Mouse (Mus musculus) frontal cortex, postnatal 14 days (tissue): ENCODE results near the gene Slc15a4.
A peak's percentile ranks its signal among the peaks of the same experiment; 100 is the strongest.

ENCODE experiments used
- DNase-seq, 2 experiments: peaks; one replicate each; pipeline ENCODE4 v3.0.0; 2022; ENCODE audit warnings: low spot score in 2 of 2

Slc15a4 gene

DNA sequence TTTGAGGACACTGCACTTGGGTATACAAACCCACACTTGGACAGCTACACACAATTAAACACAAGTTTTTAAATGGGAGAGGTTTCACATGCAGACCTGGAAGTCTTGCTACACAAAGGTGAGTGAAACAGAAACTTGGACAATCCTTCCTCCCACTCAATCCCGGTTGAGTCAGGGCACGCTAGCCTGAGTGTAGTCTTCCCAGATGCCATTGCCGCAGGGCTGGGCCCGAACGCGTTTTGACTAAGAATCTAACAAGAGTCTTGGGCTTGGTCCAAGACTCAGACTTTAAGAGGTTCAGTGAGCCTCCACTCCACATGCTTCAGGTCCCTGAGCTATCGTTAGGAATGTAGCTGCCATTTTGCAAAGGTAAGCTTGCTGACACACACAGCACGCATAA is 12.3 kb downstream of the Slc15a4 start:
- no peak for DNase-seq

DNA sequence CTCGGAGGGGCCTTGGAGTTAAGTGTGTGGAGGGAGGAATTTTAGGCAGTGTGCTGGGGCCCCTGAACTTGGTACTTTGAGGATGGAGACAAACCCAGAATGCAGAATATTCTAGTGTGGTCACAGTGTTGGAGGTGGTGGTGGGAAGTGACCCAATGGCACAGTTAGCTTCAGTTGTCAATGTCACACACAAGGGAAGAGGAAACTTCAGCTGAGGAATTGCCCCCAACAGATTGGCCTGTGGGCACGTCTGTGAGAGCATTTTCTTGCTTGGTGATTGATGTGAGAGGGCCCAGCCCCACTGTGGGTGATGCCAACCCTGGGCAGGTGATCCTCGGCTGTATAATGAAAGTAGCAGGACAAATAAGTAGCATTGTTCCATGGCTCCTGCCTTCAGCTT is 13.9 kb downstream of the Slc15a4 start:
- DNase-seq: no peak

DNA sequence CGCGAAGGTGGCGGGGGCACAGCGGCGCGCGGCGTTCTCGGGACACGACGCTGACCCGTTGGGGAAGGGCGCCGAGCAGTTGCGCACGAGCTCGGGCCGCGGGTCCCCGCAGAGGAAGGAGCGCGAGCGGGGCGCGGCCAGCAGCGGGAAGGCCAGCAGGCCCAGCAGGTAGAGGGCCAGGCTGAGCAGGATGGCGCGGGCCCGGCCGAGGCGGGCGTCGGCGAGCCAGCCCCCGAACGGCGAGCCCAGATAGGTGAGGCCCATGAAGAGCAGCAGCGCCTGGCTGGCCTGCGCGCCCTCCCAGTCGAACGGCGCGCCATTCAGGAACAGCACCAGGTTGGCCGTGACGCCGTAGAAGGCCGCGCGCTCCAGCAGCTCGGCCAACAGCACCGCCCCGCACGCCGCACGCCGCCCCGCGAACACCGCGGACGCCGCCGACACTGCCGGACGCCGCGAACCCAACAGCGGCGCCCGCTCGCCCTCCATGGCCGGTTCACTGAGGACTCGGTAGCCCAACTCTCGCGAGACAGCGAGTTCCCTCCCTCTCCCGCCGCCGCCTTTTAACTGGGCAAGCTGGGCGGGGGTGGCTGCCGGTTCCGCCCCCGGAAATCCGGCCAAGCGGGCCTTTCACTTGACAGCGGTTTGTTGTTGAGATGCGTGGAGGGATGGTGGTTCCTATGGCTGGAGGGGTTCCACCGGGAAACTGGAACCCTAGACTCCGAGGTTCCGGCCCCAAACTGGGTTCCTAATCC is 15.6 kb downstream of the Slc15a4 start:
- peak; percentile 96 to 97 for DNase-seq

DNA sequence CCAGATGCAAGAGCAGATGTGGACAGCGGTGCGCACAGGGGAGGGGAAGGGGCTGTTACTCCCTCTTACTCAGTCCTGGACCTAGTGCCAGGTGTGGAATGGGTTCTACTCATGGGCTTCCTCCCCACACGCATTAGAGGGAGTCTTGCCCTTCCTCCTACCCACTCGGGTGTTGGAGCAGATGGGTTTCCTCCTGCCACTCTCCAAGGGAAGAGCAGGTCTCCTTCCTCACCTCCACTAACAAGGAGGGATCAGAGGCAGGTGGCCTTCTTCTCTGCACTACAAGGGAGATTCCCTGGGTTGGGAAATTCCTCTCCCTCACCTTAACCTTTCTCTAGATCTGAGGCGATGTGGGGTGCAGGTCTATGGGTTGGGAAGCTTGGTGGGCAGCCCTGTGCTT is 16.5 kb downstream of the Slc15a4 start:
- no peak for DNase-seq

DNA sequence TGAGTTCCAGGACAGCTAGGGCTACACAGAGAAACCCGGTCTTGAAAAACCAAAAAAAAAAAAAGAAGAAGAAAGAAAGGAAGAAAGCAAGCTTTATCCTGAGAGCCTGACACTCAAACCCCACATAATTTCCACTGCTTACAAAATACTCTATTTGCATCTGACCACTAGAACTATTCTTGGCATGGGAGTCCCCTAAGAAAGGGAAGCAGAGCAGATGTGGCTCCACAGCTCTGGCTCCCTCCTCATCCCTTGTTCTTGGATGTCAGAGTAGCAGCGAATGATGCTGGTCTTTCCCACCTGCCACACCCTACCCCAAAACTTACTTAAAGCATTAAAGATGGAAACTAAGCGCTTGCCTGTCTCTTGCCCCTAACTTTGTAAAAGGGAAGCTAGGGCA is 17.2 kb downstream of the Slc15a4 start:
- no peak for DNase-seq

DNA sequence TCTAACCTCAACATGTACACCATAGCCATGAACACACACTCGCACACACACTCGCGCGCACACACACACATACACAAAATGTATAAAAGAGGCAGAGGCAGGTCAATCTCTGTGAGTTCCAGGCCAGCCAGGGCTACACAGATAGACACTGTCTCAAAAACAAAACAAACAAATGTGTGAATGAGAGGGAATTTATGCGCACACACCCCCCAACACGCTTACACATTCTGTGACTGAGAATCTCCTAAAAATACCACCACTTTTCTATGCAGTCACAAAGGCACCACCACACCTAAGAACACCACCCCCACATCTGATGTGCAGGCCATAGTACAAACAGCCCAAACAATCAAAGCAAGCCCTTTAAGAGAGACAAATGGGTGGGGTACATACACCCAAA is 20.3 kb downstream of the Slc15a4 start:
- no peak for DNase-seq

DNA sequence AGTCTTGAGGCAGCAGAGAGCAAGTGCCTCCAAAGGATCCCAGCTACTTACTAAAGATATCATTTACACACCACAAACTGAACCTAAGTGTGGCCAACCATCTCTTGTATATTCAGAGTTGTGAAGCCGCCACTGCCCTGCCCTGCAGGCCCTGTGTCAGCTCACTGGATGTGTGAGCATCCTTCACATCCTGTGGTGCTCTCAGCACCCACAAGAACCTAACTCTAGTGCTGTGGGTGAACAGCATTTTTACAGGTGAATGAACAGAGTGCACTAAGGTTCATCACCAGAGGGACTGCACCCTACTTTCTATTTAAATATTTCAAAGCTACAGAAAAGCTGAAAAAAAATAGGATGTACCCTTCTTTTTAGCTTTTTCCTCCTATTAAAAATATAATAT is 20.8 kb downstream of the Slc15a4 start:
- DNase-seq: no peak

DNA sequence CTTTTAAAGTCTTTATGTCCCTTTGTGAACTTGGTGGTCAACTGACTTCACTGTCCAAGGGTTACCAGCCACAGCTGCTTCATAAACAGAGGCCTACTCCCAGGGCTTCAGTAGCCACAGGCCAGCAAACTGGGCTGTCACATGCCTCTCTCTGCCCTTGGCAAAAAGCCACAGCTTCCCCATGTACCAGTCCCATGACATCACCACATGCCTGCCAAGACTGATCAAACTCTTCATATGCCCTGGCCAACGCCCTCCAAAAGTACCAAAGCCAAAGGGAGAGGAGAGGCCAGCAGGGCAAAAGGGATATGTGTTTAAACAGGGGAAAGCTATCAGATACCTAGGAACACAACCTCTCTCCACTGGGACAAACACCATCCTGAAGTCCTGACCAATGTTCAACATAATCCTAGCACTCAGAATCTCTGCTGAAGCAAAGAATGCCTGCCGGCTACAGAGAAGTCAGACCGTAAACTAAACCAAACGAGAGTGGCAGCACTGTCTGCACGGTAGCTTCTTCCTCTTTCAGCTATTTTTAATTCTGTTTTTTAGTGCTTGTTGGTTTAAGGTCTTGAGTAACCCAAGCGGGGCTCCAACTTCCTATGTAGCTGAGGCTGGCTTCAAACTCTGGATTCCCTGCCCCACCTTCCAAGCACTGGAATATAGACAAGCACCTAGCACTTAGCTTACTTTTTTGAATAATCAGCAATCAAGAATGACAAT is 21.7 kb downstream of the Slc15a4 start:
- peak in 1 of 2 experiments; percentile 32 for DNase-seq

DNA sequence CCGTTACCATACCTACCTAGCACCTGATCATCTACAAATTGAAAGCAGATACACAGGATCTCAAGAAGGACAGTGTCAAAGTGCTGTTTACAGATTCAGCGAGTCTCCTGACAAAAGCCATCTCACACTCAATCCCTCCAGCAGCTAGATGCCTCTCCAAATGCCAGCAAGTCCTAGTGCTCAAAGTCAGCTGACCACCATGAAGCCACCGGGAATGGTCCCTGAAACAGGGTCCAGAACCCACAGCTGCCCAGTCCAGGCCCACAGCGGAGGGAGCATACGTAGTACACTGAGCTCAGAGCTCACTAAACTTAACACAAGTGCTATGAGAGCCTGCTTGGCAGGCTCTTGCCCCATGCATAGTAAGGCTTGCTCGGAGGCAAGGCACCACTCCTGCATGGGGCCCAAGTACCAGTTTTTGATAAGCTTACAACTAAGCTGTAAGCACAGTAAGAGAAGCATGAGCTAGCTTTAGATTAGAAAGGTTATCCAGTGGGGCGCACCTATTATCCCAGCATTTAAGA is 23.4 kb downstream of the Slc15a4 start:
- no peak for DNase-seq

DNA sequence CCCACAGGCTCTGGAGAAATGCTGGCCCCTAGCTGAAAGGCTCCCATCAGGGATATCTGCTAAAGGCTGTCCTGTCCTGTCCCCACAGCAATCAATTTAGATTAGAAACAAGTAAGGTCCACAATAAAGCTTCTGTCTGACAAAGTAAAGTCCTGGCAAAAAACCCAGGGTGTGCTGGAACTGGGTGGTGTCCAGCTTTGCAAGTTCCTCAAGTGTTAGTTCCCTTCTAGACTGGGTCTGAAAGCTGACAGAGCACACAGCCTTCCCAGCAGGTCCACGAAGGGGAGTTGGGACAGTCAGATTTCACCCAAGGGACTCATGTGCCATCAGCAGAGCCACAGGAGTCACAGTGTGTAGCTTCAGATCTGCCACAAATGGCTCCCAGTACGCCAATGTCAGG is 25.2 kb downstream of the Slc15a4 start:
- DNase-seq: no peak

DNA sequence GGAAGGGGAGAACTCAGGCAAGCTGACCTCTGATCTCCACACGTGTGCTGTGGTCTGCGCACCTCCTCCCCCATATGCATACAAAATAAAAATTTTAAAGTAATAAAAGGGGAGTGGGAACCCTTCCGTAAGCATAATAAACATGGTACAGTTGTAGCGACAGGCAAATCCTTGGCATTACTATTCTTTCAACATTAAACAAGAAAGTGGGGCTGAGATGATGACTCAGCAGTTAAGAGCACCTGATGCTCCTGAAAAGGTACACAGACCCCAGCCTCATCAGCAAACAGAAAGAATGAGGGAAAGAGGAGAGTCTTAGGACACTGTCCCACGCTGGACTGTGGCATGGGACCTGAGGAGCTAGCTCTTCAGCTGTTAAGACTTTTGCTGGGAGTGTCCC is 29.7 kb downstream of the Slc15a4 start:
- DNase-seq: no peak

DNA sequence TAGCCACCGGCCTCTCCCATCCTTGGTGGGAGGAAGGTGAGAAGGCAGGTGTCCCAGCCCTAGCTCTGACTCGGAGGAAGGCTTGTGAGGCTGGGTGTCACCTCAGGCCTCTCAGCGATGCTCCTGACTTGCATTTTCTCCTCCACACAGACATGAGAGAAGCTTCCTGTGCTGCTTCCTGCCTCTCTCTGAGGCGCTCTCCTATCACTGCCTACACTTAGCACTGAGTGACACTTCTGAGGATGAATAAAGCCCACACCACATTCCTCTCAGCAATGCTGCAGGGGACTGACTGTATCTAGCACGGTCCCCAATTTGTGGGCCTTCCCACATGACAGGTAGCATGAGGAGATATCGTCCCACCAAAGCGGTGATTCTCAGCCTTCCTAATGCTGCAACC is 35.8 kb downstream of the Slc15a4 start:
- DNase-seq: no peak

DNA sequence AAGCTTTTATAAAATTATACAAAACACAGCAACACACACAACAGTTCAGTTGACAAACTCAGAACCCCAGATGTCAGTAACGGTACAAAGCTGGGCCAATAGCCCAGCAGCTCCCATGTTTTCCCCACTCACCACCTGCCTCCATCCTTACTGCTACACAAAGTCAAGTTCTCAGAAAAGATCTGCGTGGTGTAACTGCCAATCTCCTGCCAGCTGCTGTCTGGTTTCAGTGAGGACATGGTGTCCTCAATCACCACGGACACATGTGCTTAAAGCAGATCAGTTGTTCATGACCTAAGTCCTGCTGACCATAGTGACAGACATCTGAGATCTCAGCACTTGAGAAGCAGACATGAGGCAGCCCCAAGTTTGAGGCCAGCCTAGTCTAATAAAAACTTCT is 37.0 kb downstream of the Slc15a4 start:
- DNase-seq: no peak

DNA sequence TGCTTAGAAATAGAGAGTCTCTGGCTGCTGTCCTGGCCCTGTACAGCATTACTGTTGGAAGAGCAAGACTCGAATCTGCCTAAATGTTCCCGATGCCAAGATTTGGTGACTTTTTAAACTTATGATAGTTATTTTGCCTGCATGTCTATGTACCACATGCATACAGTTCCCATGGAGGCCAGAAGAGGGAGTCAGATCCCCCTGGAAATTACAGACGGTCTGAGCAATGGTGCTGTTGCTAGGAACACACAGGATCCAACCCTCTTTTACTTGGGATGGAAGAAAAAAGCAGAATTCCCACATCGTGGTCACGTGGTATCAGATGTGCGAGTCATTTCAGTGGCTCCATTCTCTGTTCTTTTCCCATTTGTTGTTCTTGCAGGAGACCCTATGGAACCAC is 39.8 kb downstream of the Slc15a4 start:
- DNase-seq: peak in 1 of 2 experiments; percentile 46

DNA sequence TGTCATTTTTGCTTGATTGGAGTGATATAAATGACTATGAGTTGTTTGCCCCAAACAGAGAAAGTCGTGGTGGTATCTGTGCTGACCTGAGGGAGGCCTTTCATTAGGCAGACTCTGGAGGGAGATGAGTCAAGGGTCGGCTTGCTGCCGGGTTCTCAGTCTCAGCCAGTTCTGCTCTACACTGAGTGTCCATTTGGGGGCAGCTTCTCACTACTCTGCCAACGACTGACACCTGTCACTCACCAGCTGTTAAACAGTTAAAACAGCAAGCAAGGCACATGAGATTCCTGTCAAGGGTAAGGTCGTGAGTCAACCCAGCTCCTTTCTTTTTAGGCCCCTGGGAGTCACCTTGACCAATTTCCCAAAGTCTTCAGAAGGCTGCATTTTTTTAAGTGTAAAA is 40.3 kb downstream of the Slc15a4 start:
- no peak for DNase-seq

DNA sequence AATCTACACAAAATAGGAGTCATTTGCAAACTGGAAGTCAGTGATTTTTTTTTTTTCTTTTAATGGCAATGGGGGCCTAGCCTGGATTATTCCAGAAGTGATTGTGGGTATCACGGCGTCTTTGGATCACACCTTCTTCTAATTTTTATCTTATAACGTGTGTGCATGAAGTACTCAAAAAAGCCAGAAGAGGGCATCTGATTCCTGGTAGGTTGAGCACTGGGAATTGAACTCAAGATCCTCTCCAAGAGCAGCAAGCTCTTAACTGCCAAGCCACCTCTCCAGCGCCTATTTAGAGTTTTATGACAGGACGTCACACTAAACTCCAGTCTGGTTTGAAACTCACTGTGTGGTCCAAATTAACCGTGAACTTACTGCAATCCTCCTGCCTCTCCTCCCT is 44.8 kb downstream of the Slc15a4 start:
- no peak for DNase-seq

DNA sequence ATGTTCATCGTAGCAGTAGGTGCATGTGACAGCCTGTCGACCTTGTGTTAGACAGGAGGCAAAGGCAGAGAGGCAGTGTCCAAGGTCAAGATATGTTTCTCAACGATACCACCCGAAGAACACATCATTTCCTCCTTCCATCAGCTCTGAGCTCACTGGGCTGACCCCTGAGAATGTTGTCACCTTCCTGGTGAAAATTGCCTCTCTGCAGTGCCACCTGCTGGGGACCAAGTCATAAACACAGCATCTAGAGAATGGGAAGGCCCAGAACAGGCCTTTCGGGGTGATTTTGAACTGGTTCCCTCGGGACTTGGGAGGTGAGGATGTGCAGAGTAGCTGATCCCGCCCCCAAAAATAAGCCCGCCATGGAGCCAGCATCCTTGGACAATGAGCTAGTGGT is 49.0 kb downstream of the Slc15a4 start:
- no peak for DNase-seq

DNA sequence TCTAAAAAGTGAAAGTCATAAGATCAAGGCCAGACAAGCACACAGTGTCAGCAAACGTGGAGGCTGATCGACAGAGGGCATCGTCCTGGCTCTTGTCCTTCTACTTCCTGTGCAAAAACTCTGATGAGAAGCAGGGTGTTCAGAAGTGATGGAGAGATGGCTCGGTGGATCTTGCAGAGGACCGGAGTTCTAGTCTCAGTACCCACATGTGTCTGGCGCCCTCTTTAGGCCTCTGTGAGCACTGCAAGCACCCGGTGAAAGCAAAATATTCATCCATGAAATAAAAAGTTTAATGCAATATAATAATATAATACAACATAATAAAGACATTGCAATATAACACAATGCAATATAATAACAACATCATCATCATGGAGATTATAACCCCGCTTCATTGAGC is 55.3 kb downstream of the Slc15a4 start:
- DNase-seq: no peak

DNA sequence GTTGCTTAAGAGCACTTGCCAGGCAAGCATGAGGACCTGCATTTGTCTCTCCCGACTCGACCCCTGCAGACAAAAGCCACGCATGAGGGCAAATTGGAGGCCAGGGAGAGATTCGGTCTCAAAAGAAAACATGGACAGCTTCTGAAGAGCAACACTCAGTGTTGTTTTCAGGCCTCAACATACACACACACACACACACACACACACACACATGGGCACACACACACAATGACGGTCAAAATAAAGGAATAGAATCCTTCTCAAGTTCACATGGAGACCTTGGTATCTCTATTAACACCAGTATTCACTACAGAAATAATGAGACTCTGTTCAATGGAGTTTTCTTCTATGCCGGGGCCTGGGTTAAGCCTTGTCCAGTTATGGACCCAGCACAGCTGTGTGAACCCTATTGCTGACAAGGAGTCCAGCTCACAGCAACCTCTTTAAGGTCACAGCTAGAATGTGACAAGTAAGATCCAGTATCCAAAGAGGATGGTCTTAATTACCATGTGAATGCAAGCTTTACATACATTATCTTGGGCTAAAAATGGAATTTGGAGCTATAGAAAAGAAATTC is 65.4 kb downstream of the Slc15a4 start:
- DNase-seq: no peak

DNA sequence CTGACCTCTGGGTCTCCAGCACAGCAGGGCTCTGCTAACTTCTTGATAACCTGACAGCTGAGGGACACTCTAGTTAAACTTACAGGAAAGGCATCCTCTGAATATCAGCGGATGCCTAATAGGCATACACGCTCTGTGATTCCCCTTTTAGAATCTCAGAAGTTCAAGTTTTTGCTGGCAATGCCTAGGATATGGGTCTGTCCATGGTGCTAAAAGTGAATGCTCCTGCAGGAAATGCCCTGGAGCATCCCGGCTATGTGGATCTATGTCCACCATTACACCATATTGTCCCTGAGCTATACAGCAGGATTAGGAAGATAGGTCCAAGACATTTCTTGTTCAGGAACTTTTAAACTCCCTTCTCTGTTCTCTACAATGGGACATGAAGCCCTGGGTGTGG is 71.6 kb downstream of the Slc15a4 start:
- no peak for DNase-seq

DNA sequence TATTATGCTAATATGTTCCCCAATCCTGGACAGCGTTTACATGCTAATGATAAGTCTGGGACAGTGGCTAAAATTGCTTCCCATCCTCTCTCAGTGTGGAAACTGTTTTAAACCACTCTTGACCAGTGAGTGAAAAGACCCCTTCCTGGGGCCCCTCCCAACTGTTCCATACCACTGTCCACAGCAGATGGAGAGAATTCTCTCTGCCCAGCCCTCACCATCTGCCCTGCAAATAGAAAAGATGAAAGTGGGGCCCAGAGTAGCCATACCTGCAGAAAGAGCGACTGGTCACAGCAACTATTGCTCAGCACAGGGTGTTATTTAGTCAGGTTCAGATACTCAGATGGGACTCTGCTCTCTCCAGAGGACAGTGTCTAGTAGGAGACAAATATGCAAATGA is 84.6 kb downstream of the Slc15a4 start:
- no peak for DNase-seq

DNA sequence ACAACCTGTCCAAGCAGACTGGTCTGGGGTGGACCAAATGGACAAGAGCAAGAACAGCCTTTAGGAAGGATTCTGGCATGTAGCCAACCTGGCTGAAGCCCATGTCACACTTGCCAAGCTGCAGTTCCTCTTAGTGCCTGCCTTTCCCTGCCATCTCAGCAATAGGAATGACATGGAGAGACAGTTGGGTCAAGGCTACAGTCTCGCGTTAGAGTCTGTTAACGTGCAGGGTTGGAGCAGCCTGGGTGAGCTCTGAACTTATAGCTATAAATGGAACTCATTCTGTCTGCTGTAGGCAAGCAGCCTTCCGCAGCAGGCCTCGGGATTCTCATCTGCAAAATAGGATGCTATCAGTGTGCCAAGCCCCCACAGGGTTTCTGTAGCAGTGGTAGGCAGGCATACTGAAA is 86.1 kb downstream of the Slc15a4 start:
- no peak for DNase-seq
